Mouse (Mus musculus) kidney, adult 2 months (tissue): ENCODE results near the gene Slc17a7.

Experiments used
- CTCF ChIP-seq: fragments of 200-500 bp; conservative IDR thresholded peaks from 2 replicates; pipeline ENCODE4 v1.5.1; 2011; ENCODE audit warnings: low read depth, mild to moderate bottlenecking, control low read depth, low read length, moderate library complexity, mixed read lengths; ENCODE audit not compliant: insufficient read depth, insufficient read length
- POLR2A ChIP-seq: fragments of 200-500 bp; IDR thresholded peaks from one replicate; pipeline ENCODE4 v1.6.1; 2011; ENCODE audit warnings: low read depth, low read length, control low read depth

DNA sequence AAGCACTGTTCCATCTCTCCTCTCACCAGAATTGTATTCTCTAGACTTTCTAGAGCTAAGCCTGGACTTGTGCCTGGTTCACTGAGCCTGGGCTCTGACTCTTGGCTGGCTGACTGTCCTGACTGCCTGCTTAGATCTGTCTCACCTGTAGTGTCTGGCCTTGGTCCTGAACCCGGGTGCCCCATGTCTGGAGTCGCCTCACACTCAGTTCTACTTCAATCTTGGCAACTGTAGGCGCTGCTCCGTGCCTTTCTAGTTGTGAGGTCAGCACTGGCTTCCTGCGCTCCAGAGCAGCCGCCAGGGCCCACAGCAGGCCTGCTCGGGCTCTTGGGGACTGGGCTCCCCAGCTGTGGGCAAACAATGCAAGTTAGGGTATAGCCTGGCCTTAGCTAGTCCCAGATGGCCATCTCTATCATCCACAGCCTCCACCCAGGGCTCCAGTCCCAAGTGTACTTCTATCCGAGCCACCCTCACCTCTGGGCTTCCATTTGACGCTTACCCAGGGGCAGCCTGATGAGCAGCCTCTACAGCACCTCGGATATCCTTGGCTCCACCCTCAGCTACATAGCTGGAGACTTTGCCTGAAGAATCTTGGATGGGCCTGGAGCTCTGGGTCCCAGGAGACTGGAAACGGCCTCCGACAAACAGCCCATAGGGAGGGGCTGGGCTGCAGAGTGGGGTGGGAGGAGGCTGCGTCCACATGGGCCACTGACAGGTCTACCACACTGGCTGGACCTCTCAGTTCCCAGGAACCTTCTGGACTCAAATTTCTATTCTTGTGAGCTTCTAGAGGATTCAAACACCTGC is 19.2 kb upstream of the Slc17a7 start:
- TF ChIP-seq POLR2A (no peak), CTCF (no peak)
